24 mouse cellular contexts compared by ENCODE assay signal in genomic region chr6:77191635-77192034, GRCm38 (mm10). TPM values are rescaled to one million over a fixed set of nuclear protein-coding genes. Genes with fewer than 3 reads are reported as not detected.
DNase-seq lines count a peak whose midpoint lies in the region; ATAC-seq and TF ChIP-seq lines count a peak whose summit lies in the region.
"Had no signal": no experiment of that assay in that cellular context is flagged by ENCODE, and none has a peak within 500 bp of the region (broad histone marks: within the 10 kb centered on the region; RNA-seq: fewer than 3 reads in every experiment).

No protein-coding gene starts in this region.

- WGBS in neural tube, embryonic 11.5 days, result 71% methylated on average over 4 of the region's 4 CpGs
- WGBS in neural tube, embryonic 15.5 days, result 68% methylated on average over 4 of the region's 4 CpGs

- peak; percentile 9; the same call in 1 of the 2 replicates for ATAC-seq in neural tube, embryonic 11.5 days (ENCODE audit: insufficient read depth, low FRiP score, low TSS enrichment)
- ATAC-seq in neural tube, embryonic 15.5 days (ENCODE audit: low FRiP score), result no peak
- ATAC-seq: forebrain, embryonic 13.5 days; forebrain, embryonic 15.5 days; forebrain, postnatal 0 days; Patski had no signal

- H3K27me3 ChIP-seq in neural tube, embryonic 11.5 days (ENCODE audit: control insufficient read depth, insufficient read depth, low read length), result no peaks in the 10 kb centered on the region
- no peaks in the 10 kb centered on the region for H3K27me3 ChIP-seq in neural tube, embryonic 15.5 days (replicated peaks)
- H3K27me3 ChIP-seq: embryonic facial prominence, embryonic 12.5 days; forebrain, embryonic 13.5 days; forebrain, embryonic 15.5 days; Patski had no signal

- no peak overlapping the region for H3K9ac ChIP-seq in neural tube, embryonic 11.5 days (ENCODE audit: low read length)
- H3K9ac ChIP-seq in neural tube, embryonic 15.5 days (replicated peaks), result no peak overlapping the region
- H3K9ac ChIP-seq: embryonic facial prominence, embryonic 12.5 days; forebrain, embryonic 13.5 days; forebrain, embryonic 15.5 days; forebrain, postnatal 0 days had no signal

- no peak for TF ChIP-seq CTCF in layer of hippocampus, adult 2 months (conservative IDR thresholded peaks at IDR 0.05)

- no peaks in the 10 kb centered on the region for H3K36me3 ChIP-seq in neural tube, embryonic 11.5 days (ENCODE audit: control insufficient read depth, insufficient read depth, low read length)
- no peaks in the 10 kb centered on the region for H3K36me3 ChIP-seq in neural tube, embryonic 15.5 days
- H3K36me3 ChIP-seq: embryonic facial prominence, embryonic 10.5 days; embryonic facial prominence, embryonic 12.5 days; forebrain, embryonic 15.5 days; G1E had no signal

- H3K4me2 ChIP-seq in neural tube, embryonic 11.5 days (ENCODE audit: low read depth), result no peak overlapping the region
- H3K4me2 ChIP-seq in neural tube, embryonic 15.5 days, result no peak overlapping the region
- H3K4me2 ChIP-seq: embryonic facial prominence, embryonic 12.5 days; forebrain, embryonic 13.5 days; forebrain, embryonic 15.5 days had no signal

- DNase-seq in neural tube, embryonic 11.5 days (ENCODE audit: low spot score), result no peak
- DNase-seq in ES-CJ7 (ENCODE audit: low read depth, low spot score) (peak; percentile 76), R1 (ENCODE audit: low read depth, low spot score) (peak; percentile 76), ZHBTc4 (ENCODE audit: low read depth, low spot score) (peak; percentile 65)
- no peak for DNase-seq in spleen, postnatal 4 days (ENCODE audit: low spot score in 2 of 2)
- no peak for DNase-seq in right cerebral cortex, adult 18-20 months
- DNase-seq in layer of hippocampus, adult 2 months (ENCODE audit: low spot score in 2 of 2), result no peak
- DNase-seq: adrenal gland, adult 2 months; adrenal gland, postnatal 10 days; adrenal gland, postnatal 25 days; cerebellum, adult 11-12 months; cerebellum, adult 2 months; cerebellum, adult 9-10 months; cerebellum, postnatal 10 days; cerebellum, postnatal 25 days; forebrain, postnatal 0 days had no signal

- no peaks in the 10 kb centered on the region for H3K9me3 ChIP-seq in neural tube, embryonic 11.5 days (ENCODE audit: control insufficient read depth, low read length)
- H3K9me3 ChIP-seq in neural tube, embryonic 15.5 days (replicated peaks), result no peaks in the 10 kb centered on the region
- H3K9me3 ChIP-seq: embryonic facial prominence, embryonic 10.5 days; embryonic facial prominence, embryonic 12.5 days; forebrain, embryonic 13.5 days; forebrain, embryonic 15.5 days; G1E had no signal

- H3K27ac ChIP-seq in neural tube, embryonic 11.5 days (ENCODE audit: low read depth, low read length), result no peak overlapping the region
- H3K27ac ChIP-seq in neural tube, embryonic 15.5 days (replicated peaks), result no peak overlapping the region
- H3K27ac ChIP-seq in layer of hippocampus, adult 2 months, result no peak overlapping the region
- H3K27ac ChIP-seq: embryonic facial prominence, embryonic 10.5 days; embryonic facial prominence, embryonic 12.5 days; forebrain, embryonic 13.5 days; forebrain, embryonic 15.5 days had no signal

- no peak overlapping the region for H3K4me3 ChIP-seq in neural tube, embryonic 11.5 days (ENCODE audit: low read depth, low read length)
- H3K4me3 ChIP-seq in neural tube, embryonic 15.5 days (replicated peaks), result no peak overlapping the region
- no peak overlapping the region for H3K4me3 ChIP-seq in layer of hippocampus, adult 2 months
- H3K4me3 ChIP-seq: embryonic facial prominence, embryonic 10.5 days; embryonic facial prominence, embryonic 12.5 days; forebrain, embryonic 13.5 days; forebrain, embryonic 15.5 days had no signal

- H3K4me1 ChIP-seq in neural tube, embryonic 11.5 days (ENCODE audit: control insufficient read depth, insufficient read depth, low read length), result no peaks in the 10 kb centered on the region
- H3K4me1 ChIP-seq in neural tube, embryonic 15.5 days, result no peaks in the 10 kb centered on the region
- H3K4me1 ChIP-seq: embryonic facial prominence, embryonic 10.5 days; embryonic facial prominence, embryonic 12.5 days; forebrain, embryonic 15.5 days had no signal

RNA-seq across cellular contexts. Expression of gene Lrrtm1, which starts 50.9 kb away (rescaled TPM):
- 11.2 and 12.7 TPM in 2 replicates for polyA plus RNA-seq in neural tube, embryonic 11.5 days (2014; fragmentation: Nextera tagmentation; extraction: Ambion mirVana)
- polyA plus RNA-seq in neural tube, embryonic 15.5 days (2015; fragmentation: Nextera tagmentation; extraction: Ambion mirVana), result 52.5 and 66.3 TPM in 2 replicates
- total RNA-seq in layer of hippocampus, adult 2 months (2021), result 100 to 1,000 TPM; 105 to 117 TPM
- total RNA-seq: G1E had no signal
- polyA plus RNA-seq: C2C12, G1E had no signal

Comparison
In these comparisons a context has a peak if more than half of its experiments do, and no peak if none do; other contexts are left out.
1. DNase-seq: peak in ES-CJ7 (single experiment), R1 (single experiment) and ZHBTc4 (single experiment); none in neural tube, embryonic 11.5 days (single experiment), spleen, postnatal 4 days (0 of 2), right cerebral cortex, adult 18-20 months (single experiment) and layer of hippocampus, adult 2 months (0 of 2).